Mouse (Mus musculus): ENCODE measurements around the gene Lcn4. TPM values are rescaled to one million over a fixed set of nuclear protein-coding genes. Genes with fewer than 3 reads are reported as not detected.

Lcn4 gene
- not detected in 2 replicates for total RNA-seq (2021)
- long read RNA-seq, experiment 1 = 0 reads
- long read RNA-seq, experiment 2 = 0 reads

GRCm38 (mm10) chr2:26671182-26671581 lies at the start of gene Lcn4:
TSS of gene Lcn4 (minus strand) at chr2:26671282.
- no peak for DNase-seq

- DNase-seq = no peak
These were observed 15.1 kb upstream of the Lcn4 start for GRCm38 (mm10) chr2:26686171-26686675.

- DNase-seq = no peak
These were observed 2.3 kb downstream of the Lcn4 start for GRCm38 (mm10) chr2:26668746-26669145.

GRCm38 (mm10) chr2:26663551-26663950 lies 7.5 kb downstream of the Lcn4 start:
- DNase-seq = peak; percentile 75

GRCm38 (mm10) chr2:26663112-26663511 lies 8.0 kb downstream of the Lcn4 start:
- DNase-seq = no peak

GRCm38 (mm10) chr2:26662509-26662882 lies 8.6 kb downstream of the Lcn4 start:
- no peak for DNase-seq

GRCm38 (mm10) chr2:26661768-26662508 lies 9.1 kb downstream of the Lcn4 start:
- DNase-seq = no peak

DNA sequence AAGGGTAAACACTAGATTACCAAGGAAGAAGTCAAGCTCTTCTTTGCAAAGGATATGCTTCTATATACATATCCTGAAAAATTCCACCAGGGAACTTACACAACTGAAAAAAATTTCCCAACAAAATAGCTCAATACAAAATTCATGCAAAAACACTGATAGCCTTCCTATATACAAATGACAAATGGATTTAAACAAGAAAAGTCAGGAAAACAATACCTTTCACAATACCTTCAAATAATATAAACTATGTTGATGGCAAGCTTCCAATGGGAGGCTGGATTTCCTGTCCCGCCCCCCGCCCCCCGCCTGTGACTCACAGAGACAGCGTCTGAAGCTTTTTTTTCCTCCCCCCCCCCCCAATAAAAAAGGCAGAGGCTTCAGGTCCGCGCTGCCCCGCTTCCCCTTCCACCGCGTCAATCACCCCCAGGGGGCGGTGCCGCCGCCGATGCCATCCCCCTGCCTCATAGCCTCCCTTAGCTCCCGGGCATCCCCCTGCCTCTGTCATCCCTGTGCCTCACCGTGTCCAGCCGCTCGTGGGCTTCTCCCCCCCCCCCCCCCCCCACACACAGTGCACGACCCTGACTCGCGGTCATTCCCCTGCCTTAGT lies 9.8 kb downstream of the Lcn4 start:
- DNase-seq = peak; percentile 32

DNA sequence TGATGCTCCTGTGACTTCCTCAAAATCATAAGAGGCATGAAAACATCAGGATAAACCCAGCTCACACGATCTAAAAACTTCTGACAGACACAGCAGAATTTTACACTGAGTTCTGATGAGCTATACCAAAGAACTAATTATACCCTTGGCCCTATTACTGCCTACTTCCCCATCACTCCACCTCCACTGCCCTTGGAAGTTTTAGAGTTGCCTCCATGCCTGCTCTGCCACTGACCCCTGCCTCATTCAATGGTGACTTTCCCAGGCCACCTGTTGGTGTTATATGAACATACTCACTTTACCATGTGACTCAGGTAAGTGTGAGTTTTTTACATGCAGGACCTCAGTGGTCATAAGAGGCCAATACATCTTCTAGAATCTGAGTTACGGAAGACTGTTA lies 13.7 kb downstream of the Lcn4 start:
- DNase-seq = no peak

DNA sequence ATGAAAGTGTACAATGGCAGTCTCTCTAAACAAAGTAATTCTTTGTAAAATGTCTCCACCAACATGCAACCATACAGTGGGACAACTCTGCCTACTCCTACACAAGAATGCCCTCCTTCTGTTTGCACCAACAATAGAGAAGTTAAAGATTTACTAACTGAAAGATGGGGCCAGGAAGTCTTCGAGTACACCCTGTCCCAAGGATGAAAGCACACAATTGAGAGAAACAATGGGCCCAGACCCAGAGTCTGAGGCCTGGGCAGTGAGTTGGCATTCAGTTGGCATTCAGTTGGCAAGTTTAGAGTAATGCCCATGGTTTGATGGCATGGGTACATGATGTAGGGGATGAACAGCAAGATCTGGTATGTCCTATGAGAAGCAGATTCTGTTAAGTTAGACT lies 16.4 kb downstream of the Lcn4 start:
- no peak for DNase-seq

DNA sequence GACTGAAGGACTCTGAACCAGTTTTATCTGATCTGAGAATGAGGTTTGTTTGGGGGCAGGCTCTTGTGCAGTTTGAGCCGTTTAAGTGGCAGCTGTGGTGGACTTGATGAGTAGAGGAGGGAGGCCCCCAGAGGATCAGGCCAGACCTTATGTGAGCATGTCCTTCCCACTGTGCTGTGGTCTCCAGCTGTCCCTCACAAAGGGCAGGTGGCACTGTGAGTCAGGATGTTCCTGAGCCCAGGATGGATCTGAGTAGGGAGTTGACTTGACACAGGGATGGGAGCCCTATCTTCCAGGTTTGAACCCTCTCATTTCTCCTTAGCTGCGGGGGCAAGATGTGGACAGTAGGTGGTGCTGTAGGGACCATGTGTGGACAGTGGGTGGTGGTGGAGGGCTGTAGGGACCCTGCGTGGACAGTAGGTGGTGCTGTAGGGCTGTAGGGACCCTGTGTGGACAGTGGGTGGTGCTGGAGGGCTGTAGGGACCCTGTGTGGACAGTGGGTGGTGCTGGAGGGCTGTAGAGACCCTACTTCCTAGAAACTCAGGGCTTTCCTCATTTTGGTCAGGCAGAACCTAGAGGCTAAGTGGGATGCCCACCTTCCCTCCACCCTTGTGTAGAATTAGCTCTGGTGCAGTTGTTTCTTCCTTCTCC lies 24.3 kb downstream of the Lcn4 start:
- peak; percentile 87 for DNase-seq

- peak; percentile 75 for DNase-seq
These were observed 27.1 kb downstream of the Lcn4 start for GRCm38 (mm10) chr2:26643942-26644341.

- DNase-seq = peak; percentile 31
These were observed 30.0 kb downstream of the Lcn4 start for GRCm38 (mm10) chr2:26641006-26641647.

DNA sequence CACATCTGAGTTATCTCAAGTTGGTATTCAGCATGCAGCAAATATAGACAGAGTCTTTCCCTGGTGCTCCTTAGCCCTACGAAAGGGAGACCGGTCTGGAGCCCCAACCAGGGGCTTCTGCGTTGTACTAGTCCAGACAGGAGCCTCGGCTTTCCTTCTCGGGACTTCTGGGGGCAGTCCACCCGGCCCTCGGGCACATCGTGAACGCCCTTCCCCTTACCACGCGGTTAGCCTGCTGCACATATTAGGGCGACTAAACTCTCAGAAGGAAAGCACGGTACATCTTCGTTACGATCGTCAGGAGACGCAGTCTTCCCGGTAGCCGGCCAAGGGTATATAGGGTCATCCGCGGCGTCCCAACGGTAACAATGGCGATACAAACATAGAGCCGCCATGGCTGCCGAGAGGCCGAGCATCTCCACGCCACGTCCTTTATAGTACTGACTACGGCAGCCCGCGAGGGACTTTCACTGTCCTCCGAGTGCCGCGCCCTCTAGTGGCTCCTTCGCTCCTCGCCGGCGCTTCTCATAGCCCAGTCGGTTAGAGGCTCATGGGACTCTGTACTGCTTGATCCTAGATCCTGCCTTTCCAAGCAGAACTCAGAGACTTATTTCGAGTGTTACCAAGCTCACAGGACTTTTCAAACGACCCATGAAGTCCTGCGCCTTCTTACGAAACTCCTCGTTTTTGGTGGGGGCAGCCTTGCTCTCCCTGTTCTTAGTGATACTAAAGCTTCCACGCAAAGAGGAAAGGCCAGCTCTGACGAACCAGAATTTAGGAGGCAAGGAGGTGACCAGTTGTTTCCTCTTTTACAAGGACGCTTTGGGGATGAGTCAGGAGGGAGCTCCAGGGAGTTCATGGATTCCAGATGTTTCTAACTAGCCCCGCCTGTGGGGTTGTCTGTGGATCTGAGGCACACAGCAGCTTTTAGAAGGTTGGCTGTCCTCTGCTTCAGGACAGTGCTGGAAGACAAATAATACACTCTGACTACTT lies 30.9 kb downstream of the Lcn4 start:
- DNase-seq = peak; percentile 98

DNA sequence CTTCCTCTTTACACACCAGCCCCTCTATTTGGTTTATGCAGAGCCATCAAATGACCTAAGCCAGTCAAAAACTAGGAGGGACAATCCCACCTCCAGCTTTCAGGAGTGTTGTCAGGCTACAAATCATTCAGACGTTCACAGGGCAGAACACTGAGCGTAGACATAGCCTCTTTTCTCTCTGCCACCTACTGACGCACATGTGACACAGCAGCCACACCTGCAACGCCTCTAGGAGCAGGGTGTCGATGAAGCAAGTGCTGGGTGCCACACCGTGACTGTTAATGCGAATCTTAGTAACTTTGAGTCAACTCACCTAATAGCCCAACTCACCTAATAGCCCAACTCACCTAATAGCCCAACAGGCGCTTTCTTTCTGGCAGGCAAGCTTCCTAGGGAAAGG lies 32.0 kb downstream of the Lcn4 start:
- peak; percentile 60 for DNase-seq

DNA sequence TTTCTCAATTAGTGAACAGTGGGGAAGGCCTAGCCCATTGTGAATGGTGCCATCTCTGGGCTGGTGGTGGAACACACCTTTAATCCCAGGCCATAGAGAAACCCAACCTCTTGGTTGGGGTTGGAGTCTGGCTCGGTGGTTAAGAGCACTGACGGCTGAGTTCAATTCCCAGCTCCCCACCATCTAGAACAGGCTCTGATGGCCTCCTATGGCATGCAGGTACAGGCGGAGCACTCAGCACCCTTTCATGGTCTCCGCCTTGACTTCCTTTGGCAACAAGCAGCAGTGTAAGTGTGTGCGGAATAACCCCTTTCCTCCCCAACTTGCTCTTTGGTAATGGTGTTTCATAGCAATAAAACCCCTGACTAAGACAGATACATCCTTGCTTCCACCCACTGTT lies 32.5 kb downstream of the Lcn4 start:
- DNase-seq = peak; percentile 21

DNA sequence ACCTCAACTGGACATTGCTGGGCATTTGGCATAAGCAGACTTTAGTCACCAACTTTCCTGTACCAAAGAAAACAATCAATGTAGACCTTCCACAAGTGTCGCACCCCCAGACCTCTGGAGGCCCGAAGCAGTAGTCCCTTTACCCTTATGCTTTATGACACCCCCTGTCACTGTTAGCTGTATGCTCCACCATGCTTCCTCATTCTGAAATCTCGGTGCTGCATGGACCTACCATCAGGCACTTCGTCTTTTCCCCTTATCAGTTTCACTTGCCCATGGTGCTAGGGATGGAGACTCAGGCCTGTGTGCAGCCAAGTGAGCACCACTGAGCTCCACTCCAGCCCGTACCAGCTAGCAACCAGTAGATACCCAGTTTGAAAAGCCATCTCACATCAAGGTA lies 33.0 kb downstream of the Lcn4 start:
- no peak for DNase-seq

DNA sequence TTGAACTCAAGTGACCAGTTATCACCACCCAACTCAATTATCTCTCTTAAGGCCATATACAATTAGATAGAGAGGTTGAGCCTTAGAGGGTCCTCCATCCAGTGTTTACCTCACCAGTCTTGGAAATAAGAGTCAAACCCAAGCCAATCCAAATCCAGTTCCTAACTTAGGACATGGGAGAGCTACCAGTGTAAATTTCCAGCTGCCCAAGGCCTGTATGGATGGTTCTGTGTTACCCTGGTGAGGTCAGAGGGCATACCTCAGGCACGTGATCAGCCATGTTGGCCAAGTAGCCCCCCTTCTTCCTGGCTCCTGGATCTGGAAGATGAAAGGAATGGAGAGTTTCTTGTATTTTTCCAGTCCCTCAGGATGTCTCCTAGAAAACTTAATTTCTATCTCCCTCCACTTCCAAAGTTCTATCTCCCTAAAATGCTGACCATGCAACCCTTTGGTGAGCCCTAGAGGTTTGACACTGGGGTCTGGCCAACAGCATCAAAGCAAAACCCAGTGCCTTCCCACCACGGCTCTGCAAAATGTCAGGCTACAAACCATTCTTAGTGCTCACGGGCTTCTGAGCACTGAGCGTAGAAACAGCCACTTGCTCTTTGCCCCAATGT lies 33.7 kb downstream of the Lcn4 start:
- DNase-seq = no peak

DNA sequence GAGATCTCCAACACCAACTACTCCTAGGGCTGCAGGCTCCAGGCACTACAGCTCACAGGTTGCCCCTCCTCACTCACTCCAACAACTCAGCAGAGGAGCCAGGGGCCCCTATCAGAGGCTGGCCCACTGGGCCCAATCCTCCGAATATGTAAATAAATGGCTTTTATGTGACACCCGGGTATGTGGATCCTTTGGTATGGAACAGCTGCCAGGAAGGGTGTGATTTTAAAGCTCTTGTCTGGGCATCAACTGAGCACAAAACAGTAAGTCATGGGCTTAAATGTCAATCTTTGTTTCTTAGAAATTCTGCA lies 34.8 kb downstream of the Lcn4 start:
- no peak for DNase-seq

GRCm38 (mm10) chr2:26635489-26636324 lies 35.4 kb downstream of the Lcn4 start:
- no peak for DNase-seq
